Mouse (Mus musculus) thymus, adult 2 months (tissue): ENCODE measurements at regions not wholly inside any gene's neighbourhood (a gene's known extent, or its start where the extent isn't known, plus 50 kb on each side); places are given as distances from the start of the nearest gene placed in this dataset.

Experiments used
- DNase-seq: peaks from one replicate; pipeline ENCODE4 v3.0.0; 2021
- H3K27ac ChIP-seq: fragments of 200-500 bp; 2 replicates; pipeline ENCODE4 v1.5.1; 2012; ENCODE audit warnings: low read length, control low read depth; ENCODE audit not compliant: control insufficient read depth, insufficient read depth
- H3K27me3 ChIP-seq: fragments of 200-500 bp; 2 replicates; pipeline ENCODE4 v1.6.1; 2012; ENCODE audit warnings: mild to moderate bottlenecking, low read length, moderate library complexity, mixed read lengths; ENCODE audit not compliant: control insufficient read depth, insufficient read depth
- H3K36me3 ChIP-seq: fragments of 200-500 bp; 2 replicates; pipeline ENCODE4 v1.6.1; 2012; ENCODE audit warnings: mild to moderate bottlenecking, low read length, moderate library complexity; ENCODE audit not compliant: control insufficient read depth, insufficient read depth
- H3K4me1 ChIP-seq: fragments of 200-500 bp; replicated peaks from 2 replicates; pipeline ENCODE4 v1.6.1; 2012; ENCODE audit warnings: low read length; ENCODE audit not compliant: control insufficient read depth, insufficient read depth
- H3K4me3 ChIP-seq: fragments of 200-500 bp; 2 replicates; pipeline ENCODE4 v1.5.1; 2012; ENCODE audit warnings: mild to moderate bottlenecking, low read length, control low read depth, moderate library complexity; ENCODE audit not compliant: control insufficient read depth, insufficient read depth
- CTCF ChIP-seq: fragments of 200-500 bp; IDR thresholded peaks from 2 replicates; pipeline ENCODE4 v1.5.1; 2012; ENCODE audit warnings: mild to moderate bottlenecking, control low read depth, low read length, moderate library complexity, borderline replicate concordance; ENCODE audit not compliant: control insufficient read depth, poor library complexity, insufficient read depth; ENCODE audit errors: extremely low read depth
- POLR2A ChIP-seq: fragments of 200-500 bp; IDR thresholded peaks from 2 replicates; pipeline ENCODE4 v1.6.1; 2012; ENCODE audit warnings: mild to moderate bottlenecking, low read length, control low read depth, moderate library complexity; ENCODE audit not compliant: control insufficient read depth, poor library complexity, insufficient read depth; ENCODE audit errors: extremely low read depth
- WGBS: fragments of 180-500 bp; shearing (Covaris S2); methylation state at CpG from one replicate; pipeline ENCODE4 v1.1.7; 2018; 5-methylcytosine and 5-hydroxymethylcytosine counted together

DNA sequence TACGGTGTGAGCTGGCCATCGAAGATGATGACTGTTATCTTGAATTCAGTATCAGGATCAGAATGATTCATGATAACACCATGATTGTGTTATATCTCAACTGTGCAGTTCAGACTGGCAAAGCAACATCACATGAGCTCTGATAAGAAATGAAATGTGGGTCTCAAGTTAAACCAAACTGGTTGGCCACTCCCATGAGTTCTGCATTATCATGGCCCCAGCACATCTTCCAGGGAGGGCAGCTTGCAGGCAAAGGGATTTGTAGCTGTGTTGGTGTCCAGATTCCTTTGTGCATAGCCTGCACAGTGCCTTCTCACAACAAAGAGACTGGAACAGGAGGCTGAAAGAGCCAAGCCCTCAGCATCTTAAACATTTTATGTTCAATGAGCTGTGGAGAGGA, 736.7 kb upstream of the Sox9 start:
- Histone ChIP-seq H3K4me3 (no peak overlapping the region), H3K4me1 (no peaks in the 10 kb centered on the region), H3K27me3 (no peaks in the 10 kb centered on the region), H3K27ac (no peak overlapping the region), H3K36me3 (no peaks in the 10 kb centered on the region)
- WGBS = 97% methylated on average over 2 of the region's 2 CpGs
- TF ChIP-seq POLR2A (no peak), CTCF (no peak)
- DNase-seq = no peak

DNA sequence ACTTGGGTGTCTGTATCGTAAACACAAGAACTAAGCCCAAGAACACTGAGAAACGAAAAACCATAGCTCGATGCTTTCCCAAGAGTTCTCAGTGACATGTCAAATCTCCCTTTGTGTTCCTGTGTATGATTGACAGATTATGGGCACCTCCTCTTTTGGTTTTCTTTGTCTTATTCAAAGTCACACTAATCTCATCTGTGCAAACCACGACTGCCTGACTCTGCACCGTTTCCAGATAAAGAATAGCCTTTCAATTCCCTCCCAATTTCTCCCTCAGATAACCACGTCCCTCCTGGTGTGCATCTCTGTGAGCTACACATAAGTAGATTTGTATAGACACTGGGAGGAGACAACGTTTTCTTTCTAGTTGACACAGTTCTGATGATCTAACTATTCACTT, 731.7 kb upstream of the Sox9 start:
- H3K4me1 ChIP-seq = no peaks in the 10 kb centered on the region
- H3K27me3 ChIP-seq = no peaks in the 10 kb centered on the region
- H3K27ac ChIP-seq = no peak overlapping the region
- H3K36me3 ChIP-seq = no peaks in the 10 kb centered on the region
- no peak for DNase-seq
- H3K4me3 ChIP-seq = no peak overlapping the region
- WGBS = 45% methylated on average over 7 of the region's 7 CpGs
- TF ChIP-seq POLR2A = no peak
- TF ChIP-seq CTCF = no peak

DNA sequence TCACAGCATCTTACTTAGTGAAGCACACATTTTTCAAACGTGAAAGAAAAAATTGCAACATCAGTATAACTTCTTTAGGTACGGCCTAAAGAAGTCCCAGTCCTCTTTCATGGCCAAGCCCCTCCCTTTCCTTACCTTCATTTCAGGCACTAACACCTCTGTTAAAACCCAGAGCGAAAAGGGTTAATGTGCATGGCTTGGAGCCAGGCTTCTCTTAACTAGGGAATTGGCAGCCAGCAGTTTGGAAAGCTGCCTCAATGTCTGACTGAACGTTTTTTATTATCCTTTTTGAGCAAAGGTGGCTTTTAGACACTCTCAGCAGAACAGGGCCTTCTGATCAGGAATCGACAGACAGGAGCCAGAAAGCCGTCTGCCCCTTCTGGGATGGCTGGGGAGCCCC, 726.4 kb upstream of the Sox9 start:
- H3K4me1 ChIP-seq = no peaks in the 10 kb centered on the region
- no peaks in the 10 kb centered on the region for H3K27me3 ChIP-seq
- no peak overlapping the region for H3K4me3 ChIP-seq
- no peak for TF ChIP-seq CTCF
- TF ChIP-seq POLR2A = no peak
- 68% methylated on average over 6 of the region's 6 CpGs for WGBS
- no peaks in the 10 kb centered on the region for H3K36me3 ChIP-seq
- DNase-seq = no peak
- no peak overlapping the region for H3K27ac ChIP-seq

DNA sequence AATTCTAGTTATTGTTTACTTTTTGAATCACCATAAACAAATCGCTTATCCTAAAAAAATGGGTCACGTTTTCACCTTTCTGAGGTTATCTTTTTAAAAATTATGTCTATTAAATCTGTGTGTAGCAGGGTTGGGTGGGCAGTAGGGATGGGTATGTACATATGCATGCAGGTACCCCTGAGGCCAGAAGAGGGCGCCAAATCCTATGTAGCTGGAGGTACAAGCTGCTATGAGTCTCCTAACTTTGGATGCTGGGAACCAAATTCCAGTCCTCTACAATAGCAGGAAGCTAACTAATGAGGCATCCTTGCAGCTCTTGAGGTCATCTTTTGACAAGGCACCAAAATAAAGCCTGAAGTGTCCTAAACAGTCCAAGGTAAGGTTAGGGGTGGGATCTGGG, 714.8 kb upstream of the Sox9 start:
- Histone ChIP-seq H3K36me3 (no peaks in the 10 kb centered on the region), H3K27ac (no peak overlapping the region), H3K4me1 (no peaks in the 10 kb centered on the region), H3K4me3 (no peak overlapping the region), H3K27me3 (no peaks in the 10 kb centered on the region)
- 84% methylated on average over 3 of the region's 3 CpGs for WGBS
- DNase-seq = no peak
- no peak for TF ChIP-seq POLR2A
- no peak for TF ChIP-seq CTCF

DNA sequence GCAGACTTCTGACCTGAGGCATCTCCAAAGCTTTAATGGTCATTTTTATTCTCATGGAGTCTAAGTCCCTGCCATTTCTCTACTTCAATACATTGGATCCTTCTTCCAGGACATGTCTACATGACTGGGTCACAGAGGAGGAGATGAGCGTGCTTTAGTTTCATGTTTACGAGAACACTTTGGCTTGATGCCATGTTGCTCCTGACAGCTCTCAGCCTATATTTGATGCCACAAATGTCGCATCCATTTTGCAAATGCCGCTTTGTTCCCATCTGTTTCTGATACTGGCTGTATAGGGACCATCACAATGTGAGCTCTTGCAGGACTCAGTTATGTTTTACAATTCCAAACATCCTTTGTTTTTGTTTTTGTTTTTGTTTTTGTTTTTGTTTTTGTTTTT, 713.2 kb upstream of the Sox9 start:
- Histone ChIP-seq H3K4me1 (no peaks in the 10 kb centered on the region), H3K36me3 (no peaks in the 10 kb centered on the region), H3K4me3 (no peak overlapping the region), H3K27me3 (no peaks in the 10 kb centered on the region), H3K27ac (no peak overlapping the region)
- TF ChIP-seq CTCF (no peak), POLR2A (no peak)
- WGBS = 94% methylated on average over 4 of the region's 4 CpGs
- DNase-seq = no peak

DNA sequence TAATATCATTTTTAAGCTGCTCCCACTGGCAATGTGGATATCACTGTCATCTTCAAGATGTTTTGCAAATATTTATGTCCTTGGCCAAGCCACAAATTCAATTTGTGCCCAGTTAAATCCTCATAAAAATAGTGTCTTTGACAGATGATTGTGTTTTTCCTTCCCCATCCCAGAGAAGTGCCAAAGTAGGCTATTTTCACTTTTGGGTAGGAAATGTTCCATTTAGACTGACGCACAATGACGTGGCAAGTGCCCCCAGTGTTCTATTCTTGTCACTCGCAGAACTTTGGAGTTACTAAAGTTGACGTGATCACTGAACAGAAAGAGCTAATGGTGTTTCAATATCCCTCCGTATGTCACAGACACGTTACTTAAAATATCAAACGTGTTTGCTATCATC, 710.5 kb upstream of the Sox9 start:
- no peak for TF ChIP-seq CTCF
- no peak for TF ChIP-seq POLR2A
- Histone ChIP-seq H3K27ac (no peak overlapping the region), H3K4me3 (no peak overlapping the region), H3K36me3 (no peaks in the 10 kb centered on the region), H3K27me3 (no peaks in the 10 kb centered on the region), H3K4me1 (no peaks in the 10 kb centered on the region)
- WGBS = 85% methylated on average over 7 of the region's 7 CpGs
- DNase-seq = no peak

DNA sequence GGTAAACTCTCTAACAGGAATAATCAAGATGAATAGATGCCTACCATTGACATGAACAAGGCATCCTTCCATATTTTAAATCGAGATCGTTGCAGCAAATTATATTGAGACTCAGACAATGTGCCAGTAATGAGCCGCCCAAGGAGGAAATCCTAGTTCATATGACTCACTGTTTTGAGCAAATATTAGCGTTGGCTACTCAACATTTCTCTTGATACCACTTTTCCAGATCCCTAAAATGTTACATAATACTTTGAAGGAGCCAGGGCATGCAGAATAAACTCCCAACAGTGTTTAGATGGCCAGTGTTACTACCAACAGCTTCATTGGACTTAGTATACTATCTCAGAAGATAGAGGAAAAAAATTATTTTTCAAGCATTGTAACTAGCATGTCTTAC, 700.6 kb upstream of the Sox9 start:
- no peak overlapping the region for H3K4me3 ChIP-seq
- H3K36me3 ChIP-seq = no peaks in the 10 kb centered on the region
- TF ChIP-seq CTCF = no peak
- no peak for TF ChIP-seq POLR2A
- no peak for DNase-seq
- WGBS = 95% methylated on average over 4 of the region's 4 CpGs
- H3K4me1 ChIP-seq = no peaks in the 10 kb centered on the region
- H3K27me3 ChIP-seq = no peaks in the 10 kb centered on the region
- no peak overlapping the region for H3K27ac ChIP-seq

DNA sequence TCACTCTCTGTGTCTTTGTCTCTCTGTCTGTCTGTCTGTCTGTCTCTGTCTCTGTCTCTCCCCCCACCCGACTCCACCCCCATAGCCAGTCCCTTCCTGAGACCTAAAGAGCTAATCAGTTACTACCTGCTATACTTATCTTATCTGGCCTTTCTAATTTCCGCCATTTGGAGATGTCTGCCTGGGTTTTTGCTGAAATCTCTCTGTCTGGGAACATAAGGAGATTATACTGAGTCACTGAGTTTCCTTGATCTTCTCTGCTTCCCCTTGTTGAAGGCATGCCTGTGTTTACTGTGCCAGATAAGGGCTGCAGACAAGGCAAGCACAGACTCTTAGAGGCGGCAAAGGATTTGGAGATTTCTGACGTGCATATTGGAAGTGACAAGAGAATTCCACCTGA, 699.0 kb upstream of the Sox9 start:
- DNase-seq = no peak
- Histone ChIP-seq H3K36me3 (no peaks in the 10 kb centered on the region), H3K27me3 (no peaks in the 10 kb centered on the region), H3K27ac (no peak overlapping the region), H3K4me3 (no peak overlapping the region), H3K4me1 (no peaks in the 10 kb centered on the region)
- no peak for TF ChIP-seq CTCF
- TF ChIP-seq POLR2A = no peak
- WGBS = 53% methylated on average over 4 of the region's 4 CpGs
